Mouse (Mus musculus) gastrocnemius, adult 2 months (tissue): ENCODE results near the gene Swi5. TPM values are rescaled to one million over a fixed set of nuclear protein-coding genes. Genes with fewer than 3 reads are reported as not detected.
A peak's percentile ranks its signal among the peaks of the same experiment; 100 is the strongest.

ENCODE experiments used
- DNase-seq: peaks from one replicate; pipeline ENCODE4 v3.0.0; 2022
- H3K27ac ChIP-seq: fragments of 200-600 bp; 2 replicates; pipeline ENCODE4 v1.8.1; 2022; ENCODE audit warnings: mild to moderate bottlenecking
- H3K4me3 ChIP-seq: fragments of 200-600 bp; 2 replicates; pipeline ENCODE4 v1.8.1; 2022; ENCODE audit warnings: mild to moderate bottlenecking, moderate library complexity
- CTCF ChIP-seq: fragments of 200-600 bp; IDR thresholded peaks from 2 replicates; pipeline ENCODE4 v1.8.1; 2022; ENCODE audit warnings: antibody characterized with exemption, mild to moderate bottlenecking, moderate library complexity
- intact Hi-C: fragments of 180-260 bp; cut with DNase I; formaldehyde crosslinking; loops from one replicate; pipeline ENCODE4 v1.15.1; 2025
- total RNA-seq, 2 experiments: library from RNA; stranded (reverse); gene quantifications; 2 replicates each; pipeline ENCODE4 v1.2.3; 2021

The Swi5 gene
- total RNA-seq, 2 experiments from 2014 or later, result 118 to 175 TPM

- peak overlapping the region; percentile 72 for H3K4me3 ChIP-seq
Observed at GRCm38 (mm10) chr2:32319586-32320580, 32.0 kb upstream of the Swi5 start.

GRCm38 (mm10) chr2:32318709-32319585, 31.1 kb upstream of the Swi5 start:
- intact Hi-C loops, result no loop called here
- H3K4me3 ChIP-seq, result peak overlapping the region; percentile 72
- no peak for TF ChIP-seq CTCF
- peak overlapping the region; percentile 91 for H3K27ac ChIP-seq
- no peak for DNase-seq

More at GRCm38 (mm10) chr2:32319586-32320580, 32.0 kb upstream of the Swi5 start:
- H3K27ac ChIP-seq, result peak overlapping the region; percentile 91
- intact Hi-C loops, result no loop called here
- DNase-seq, result peak; percentile 83
- no peak for TF ChIP-seq CTCF

- peak overlapping the region; percentile 91 for H3K27ac ChIP-seq
- peak overlapping the region; percentile 72 for H3K4me3 ChIP-seq
- DNase-seq, result peak; percentile 85
- no peak for TF ChIP-seq CTCF
- intact Hi-C loops, result no loop called here
Observed at GRCm38 (mm10) chr2:32317791-32318417, 30.0 kb upstream of the Swi5 start.

- peak overlapping the region; percentile 91 for H3K27ac ChIP-seq
- DNase-seq, result peak; percentile 46
- no peak overlapping the region for H3K4me3 ChIP-seq
- TF ChIP-seq CTCF, result no peak
- intact Hi-C loops, result no loop called here
Observed at GRCm38 (mm10) chr2:32316887-32317656, 29.2 kb upstream of the Swi5 start.

- intact Hi-C loops, result no loop called here
- TF ChIP-seq CTCF, result no peak
- Histone ChIP-seq H3K4me3 (no peak overlapping the region), H3K27ac (peak overlapping the region; percentile 91)
- peak; percentile 62 for DNase-seq
Observed at GRCm38 (mm10) chr2:32315751-32316150, 27.9 kb upstream of the Swi5 start.

GRCm38 (mm10) chr2:32314831-32315230, 27.0 kb upstream of the Swi5 start:
- no peak for TF ChIP-seq CTCF
- intact Hi-C loops, result no loop called here
- H3K27ac ChIP-seq, result peak overlapping the region; percentile 91
- no peak for DNase-seq
- H3K4me3 ChIP-seq, result no peak overlapping the region

- peak overlapping the region; percentile 56; the same call in 1 of the 2 replicates for H3K27ac ChIP-seq
- peak overlapping the region; percentile 78 for H3K4me3 ChIP-seq
- intact Hi-C loops, result no loop called here
- DNase-seq, result peak; percentile 89
- no peak for TF ChIP-seq CTCF
Observed at GRCm38 (mm10) chr2:32312318-32312964, 24.6 kb upstream of the Swi5 start.

GRCm38 (mm10) chr2:32311443-32312317, 23.8 kb upstream of the Swi5 start:
- peak; percentile 38 for DNase-seq
- peak; percentile 1; the same call in 1 of the 2 replicates for TF ChIP-seq CTCF
- H3K4me3 ChIP-seq, result peak overlapping the region; percentile 78
- H3K27ac ChIP-seq, result peak overlapping the region; percentile 56
- intact Hi-C loops, result no loop called here

- DNase-seq, result peak; percentile 26
- H3K27ac ChIP-seq, result no peak overlapping the region
- intact Hi-C loops, result no loop called here
- TF ChIP-seq CTCF, result no peak
- H3K4me3 ChIP-seq, result peak overlapping the region; percentile 17; the same call in 1 of the 2 replicates
Observed at GRCm38 (mm10) chr2:32310096-32310845, 22.4 kb upstream of the Swi5 start.
